Mouse (Mus musculus) stomach, embryonic 14.5 days (tissue): ENCODE results near the gene Afmid. TPM values are rescaled to one million over a fixed set of nuclear protein-coding genes. Genes with fewer than 3 reads are reported as not detected.

Experiments used
- ATAC-seq: fragments of 200-750 bp; cut with Nextera tagmentation; 2 replicates; pipeline ENCODE4 v1.8.0; 2017; ENCODE audit warnings: low read depth, moderate TSS enrichment; ENCODE audit not compliant: insufficient number of reproducible peaks, insufficient read depth, low FRiP score
- H3K27ac ChIP-seq: fragments of 300-500 bp; sonication (generic); 2 replicates; pipeline ENCODE4 v1.5.1; 2014; ENCODE audit warnings: mild to moderate bottlenecking, low read length, moderate library complexity, mixed read lengths
- H3K27me3 ChIP-seq: fragments of 300-500 bp; sonication (generic); 2 replicates; pipeline ENCODE4 v1.6.1; 2014; ENCODE audit warnings: low read length, control low read depth, mixed read lengths; ENCODE audit not compliant: control insufficient read depth, insufficient read depth
- H3K36me3 ChIP-seq: fragments of 300-500 bp; sonication (generic); 2 replicates; pipeline ENCODE4 v1.6.1; 2014; ENCODE audit warnings: mild to moderate bottlenecking, control low read depth, low read length, moderate library complexity, mixed read lengths; ENCODE audit not compliant: control insufficient read depth, insufficient read depth
- H3K4me1 ChIP-seq: fragments of 300-500 bp; sonication (generic); 2 replicates; pipeline ENCODE4 v1.6.1; 2014; ENCODE audit warnings: low read length, control low read depth, mixed read lengths; ENCODE audit not compliant: control insufficient read depth, insufficient read depth
- H3K4me2 ChIP-seq: fragments of 300-500 bp; sonication (generic); replicated peaks from 2 replicates; pipeline ENCODE4 v1.6.1; 2014; ENCODE audit warnings: low read depth, low read length, control low read depth
- H3K4me3 ChIP-seq: fragments of 300-500 bp; sonication (generic); 2 replicates; pipeline ENCODE4 v1.5.1; 2014; ENCODE audit warnings: low read depth, low read length, control low read depth
- H3K9ac ChIP-seq: fragments of 300-500 bp; sonication (generic); replicated peaks from 2 replicates; pipeline ENCODE4 v1.6.1; 2014; ENCODE audit warnings: low read depth, mild to moderate bottlenecking, control low read depth, low read length, moderate library complexity, mixed read lengths
- H3K9me3 ChIP-seq: fragments of 300-500 bp; sonication (generic); 2 replicates; pipeline ENCODE4 v1.6.1; 2016; ENCODE audit warnings: low read depth, low read length, control low read depth; ENCODE audit not compliant: control insufficient read depth
- WGBS: fragments of 180-500 bp; shearing (Covaris S2); extraction: QIAGEN DNeasy Blood & Tissue Kit; methylation state at CpG from one replicate; pipeline ENCODE4 v1.1.7; 2014; 5-methylcytosine and 5-hydroxymethylcytosine counted together
- polyA plus RNA-seq: library from polyadenylated mRNA; unstranded; fragments of >200 nt; fragmentation: Nextera tagmentation; extraction: Ambion mirVana; gene quantifications from 2 replicates; pipeline ENCODE4 v1.2.1, GENCODE M21; 2014

Afmid gene
- polyA plus RNA-seq, 1 experiment from 2014 or later = 6.4 TPM

DNA sequence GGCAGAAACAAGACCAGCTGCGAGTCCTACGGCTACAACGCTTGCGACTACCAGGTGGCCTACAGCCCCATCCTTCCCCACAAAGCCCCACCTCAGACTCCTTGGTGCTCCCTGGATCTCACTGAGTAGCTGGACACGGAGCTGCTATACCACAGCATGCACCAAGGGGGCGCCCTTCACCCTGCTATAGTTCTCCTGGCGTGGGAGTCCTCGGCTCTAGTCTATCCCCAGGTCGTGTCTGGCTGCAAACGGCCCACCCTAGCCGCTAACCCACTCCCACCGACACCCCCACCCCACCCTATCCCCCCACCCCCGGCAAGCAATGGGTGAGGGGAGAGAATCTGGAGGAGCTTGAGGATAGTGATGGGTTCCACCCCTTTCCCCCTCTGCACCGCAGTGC is 35.4 kb upstream of the Afmid start:
- peak overlapping the region; percentile 21; the same call in 1 of the 2 replicates for H3K27ac ChIP-seq
- no peaks in the 10 kb centered on the region for H3K27me3 ChIP-seq
- 4% methylated on average over 14 of the region's 14 CpGs for WGBS
- ATAC-seq = peak; percentile 35; the same call in 1 of the 2 replicates
- H3K9me3 ChIP-seq = no peaks in the 10 kb centered on the region
- H3K9ac ChIP-seq = no peak overlapping the region
- H3K4me3 ChIP-seq = no peak overlapping the region
- no peaks in the 10 kb centered on the region for H3K36me3 ChIP-seq
- peaks cover 8% of the 10 kb centered on the region for H3K4me1 ChIP-seq
- H3K4me2 ChIP-seq = peak overlapping the region; percentile 41

DNA sequence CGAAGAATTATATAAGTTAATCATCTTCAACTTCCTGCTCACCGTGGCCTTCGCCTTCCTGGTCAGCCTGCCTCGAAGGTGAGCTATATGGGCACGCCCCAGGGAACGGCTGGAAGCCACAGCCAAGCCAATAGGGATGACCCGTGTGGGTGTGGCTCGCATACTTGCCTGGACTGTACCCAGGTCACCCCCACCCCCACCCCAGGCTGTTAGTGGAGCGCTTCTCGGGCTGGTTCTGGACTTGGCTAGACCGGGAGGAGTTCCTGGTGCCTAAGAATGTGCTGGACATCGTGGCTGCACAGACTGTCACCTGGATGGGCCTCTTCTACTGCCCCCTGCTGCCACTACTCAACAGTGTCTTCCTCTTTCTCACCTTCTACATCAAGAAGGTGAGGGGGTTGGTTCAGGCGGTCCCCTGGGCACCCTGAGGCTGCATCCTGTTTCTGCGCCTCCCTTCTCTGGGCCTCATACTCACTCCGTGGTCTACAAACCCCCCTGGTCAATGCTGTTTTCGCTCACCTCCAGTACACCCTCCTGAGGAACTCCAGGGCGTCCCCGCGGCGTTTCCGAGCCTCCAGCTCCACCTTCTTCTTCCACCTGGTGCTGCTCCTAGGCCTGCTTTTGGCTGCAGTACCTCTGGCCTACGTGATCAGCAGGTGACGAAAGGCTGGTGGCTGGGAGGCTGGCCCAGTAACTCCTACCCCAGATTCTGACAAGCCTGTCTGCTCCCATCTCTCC is 34.9 kb upstream of the Afmid start:
- H3K9ac ChIP-seq = no peak overlapping the region
- H3K4me1 ChIP-seq = peaks cover 8% of the 10 kb centered on the region
- H3K27ac ChIP-seq = peak overlapping the region; percentile 39
- no peak overlapping the region for H3K4me3 ChIP-seq
- H3K9me3 ChIP-seq = no peaks in the 10 kb centered on the region
- 37% methylated on average over 23 of the region's 23 CpGs for WGBS
- no peaks in the 10 kb centered on the region for H3K36me3 ChIP-seq
- peak; percentile 83; the same call in 1 of the 2 replicates for ATAC-seq
- H3K27me3 ChIP-seq = no peaks in the 10 kb centered on the region
- H3K4me2 ChIP-seq = peak overlapping the region; percentile 41

DNA sequence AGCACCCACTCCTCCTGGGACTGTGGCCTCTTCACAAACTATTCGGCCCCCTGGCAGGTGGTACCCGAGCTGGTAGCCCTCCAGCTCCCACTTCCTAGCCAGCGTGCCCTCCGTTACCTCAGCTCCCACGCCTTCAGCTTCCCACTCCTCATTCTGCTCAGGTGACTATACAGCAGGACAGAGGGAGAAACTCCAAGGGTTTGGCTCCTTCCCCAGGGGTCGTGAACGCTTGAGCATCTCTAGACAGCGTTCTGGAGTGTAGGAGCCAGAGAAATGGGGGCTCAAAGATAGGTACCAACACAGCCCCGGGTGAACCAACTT is 34.3 kb upstream of the Afmid start:
- Histone ChIP-seq H3K27ac (no peak overlapping the region), H3K4me2 (no peak overlapping the region)
- WGBS = 85% methylated on average over 9 of the region's 9 CpGs

DNA sequence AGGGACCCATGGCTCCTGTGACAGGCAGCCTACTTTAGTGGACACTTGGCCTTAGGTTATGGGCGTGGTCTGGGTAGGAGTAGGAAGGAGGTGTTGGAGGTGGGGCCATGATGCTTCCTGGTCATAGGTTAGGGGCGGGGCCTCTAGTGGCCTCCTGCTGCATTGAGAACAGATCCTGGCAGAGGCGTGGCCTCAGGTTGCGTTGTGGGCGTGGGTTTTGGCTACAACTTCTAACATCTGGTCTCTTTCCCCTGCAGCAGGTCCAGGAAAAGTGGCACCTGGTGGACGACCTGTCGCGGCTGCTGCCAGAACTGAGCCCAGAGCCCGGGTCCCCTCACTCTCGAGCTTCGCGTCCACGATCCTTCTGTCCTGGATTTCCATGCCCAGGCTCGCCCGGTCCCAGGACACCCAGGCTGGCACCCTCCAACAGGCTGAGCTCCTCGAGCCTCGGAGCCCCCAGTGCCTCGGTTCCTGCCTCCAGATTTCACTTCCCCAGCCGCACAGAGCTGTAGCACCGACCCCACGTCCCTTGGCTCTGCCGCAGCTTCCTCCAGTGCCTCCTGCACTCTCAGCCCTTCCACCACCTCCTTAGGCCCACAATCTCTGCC is 33.3 kb upstream of the Afmid start:
- H3K27ac ChIP-seq = peak overlapping the region; percentile 12; the same call in 1 of the 2 replicates
- no peaks in the 10 kb centered on the region for H3K36me3 ChIP-seq
- no peaks in the 10 kb centered on the region for H3K9me3 ChIP-seq
- ATAC-seq = peak; percentile 69
- H3K27me3 ChIP-seq = no peaks in the 10 kb centered on the region
- H3K4me1 ChIP-seq = peaks cover 8% of the 10 kb centered on the region
- H3K9ac ChIP-seq = no peak overlapping the region; the same call in 1 of the 2 replicates
- no peak overlapping the region for H3K4me3 ChIP-seq
- H3K4me2 ChIP-seq = peak overlapping the region; percentile 37
- 4% methylated on average over 22 of the region's 22 CpGs for WGBS

More for the DNA sequence above, 34.3 kb upstream of the Afmid start:
- Histone ChIP-seq H3K9me3 (no peaks in the 10 kb centered on the region), H3K4me3 (no peak overlapping the region), H3K4me1 (peaks cover 8% of the 10 kb centered on the region), H3K9ac (no peak overlapping the region), H3K27me3 (no peaks in the 10 kb centered on the region), H3K36me3 (no peaks in the 10 kb centered on the region)
- no peak for ATAC-seq

DNA sequence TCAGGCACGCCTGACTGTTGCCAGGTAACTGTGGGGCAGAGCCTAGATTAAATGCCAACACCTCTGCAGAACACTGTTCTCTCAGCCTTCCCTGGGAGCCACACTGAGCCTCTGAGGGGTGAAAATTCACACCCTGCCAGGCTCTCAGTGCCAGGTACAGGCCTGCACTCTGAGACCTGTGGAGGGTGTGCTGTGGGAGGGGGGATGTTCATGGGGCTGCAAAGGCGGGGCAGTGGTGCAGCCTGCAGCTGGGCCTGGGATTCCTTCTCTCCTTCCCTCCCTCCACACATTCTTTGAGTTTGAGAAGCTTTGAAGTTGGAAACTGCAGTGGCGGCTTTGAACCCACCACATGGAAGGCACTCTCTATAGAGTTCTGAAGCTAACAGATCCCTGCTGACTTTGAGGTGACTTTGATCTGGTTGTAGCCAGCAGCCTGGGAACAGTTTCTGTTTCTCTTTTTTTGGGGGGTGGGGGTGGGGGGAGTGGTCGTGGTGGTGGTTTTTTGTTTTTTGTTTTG is 31.6 kb upstream of the Afmid start:
- Histone ChIP-seq H3K36me3 (no peaks in the 10 kb centered on the region), H3K4me1 (peaks cover 15% of the 10 kb centered on the region), H3K4me2 (no peak overlapping the region), H3K4me3 (no peak overlapping the region), H3K9me3 (no peaks in the 10 kb centered on the region), H3K27me3 (no peaks in the 10 kb centered on the region), H3K9ac (no peak overlapping the region), H3K27ac (no peak overlapping the region)
- ATAC-seq = no peak
- 64% methylated on average over 4 of the region's 4 CpGs for WGBS

DNA sequence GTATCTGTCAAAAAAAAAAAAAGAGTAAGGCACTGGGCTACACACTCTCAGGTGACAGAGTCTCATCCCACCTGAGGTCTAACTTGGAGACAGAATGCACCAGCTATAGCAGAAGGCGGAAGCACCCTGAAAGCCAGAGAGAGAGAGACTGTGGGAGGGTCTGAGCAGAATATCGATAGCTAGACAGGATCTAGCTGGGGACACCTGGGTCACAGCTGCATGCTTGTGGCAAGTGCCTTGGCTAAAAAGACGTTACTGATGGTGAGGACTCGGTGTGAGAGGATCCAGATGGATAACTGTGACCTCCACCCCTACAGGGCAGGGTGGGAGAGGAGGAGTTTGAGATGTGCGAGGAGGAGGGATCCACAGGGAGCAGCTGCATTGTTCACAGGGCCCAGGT is 28.8 kb upstream of the Afmid start:
- Histone ChIP-seq H3K27ac (no peak overlapping the region), H3K9me3 (no peaks in the 10 kb centered on the region), H3K4me2 (no peak overlapping the region), H3K4me3 (no peak overlapping the region), H3K4me1 (peaks cover 8% of the 10 kb centered on the region; the same call in 1 of the 2 replicates), H3K9ac (no peak overlapping the region), H3K36me3 (no peaks in the 10 kb centered on the region), H3K27me3 (no peaks in the 10 kb centered on the region)
- 34% methylated on average over 5 of the region's 5 CpGs for WGBS
- no peak for ATAC-seq

DNA sequence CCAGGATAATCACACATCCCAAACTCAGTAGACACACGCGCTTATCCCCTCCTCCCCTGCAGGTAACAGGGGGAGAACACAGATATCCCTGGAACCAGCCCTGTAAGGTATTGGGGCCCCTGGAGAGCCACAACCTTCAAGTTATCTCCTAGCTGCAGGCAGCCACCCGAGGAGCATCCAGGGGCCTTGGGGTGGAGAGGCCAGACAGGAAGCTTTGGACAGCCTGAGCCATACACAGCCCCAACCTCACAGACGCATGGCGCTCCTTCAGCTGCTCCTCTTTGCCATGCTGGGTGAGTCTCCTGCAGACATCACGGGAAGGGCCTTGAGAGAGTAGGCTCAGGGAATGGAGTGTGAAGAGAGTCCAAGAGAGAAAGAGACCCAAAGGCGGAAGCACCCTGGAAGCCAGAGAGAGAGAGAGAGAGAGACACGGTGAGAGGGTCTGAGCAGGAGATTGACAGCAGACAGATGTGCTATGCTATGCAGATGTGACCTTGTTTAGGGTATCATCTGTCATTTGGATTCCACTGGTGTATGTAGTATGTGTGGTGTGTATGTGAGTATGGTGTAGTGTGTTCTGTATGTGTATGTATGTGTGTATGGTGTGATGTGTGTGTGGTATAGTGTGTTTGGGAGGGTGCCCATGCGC is 28.1 kb upstream of the Afmid start, which contains the start of gene 6030468B19Rik:
6030468B19Rik (plus strand) TSS at position 150 of the 649 bp plus-strand sequence.
- Histone ChIP-seq H3K9ac (no peak within 1 kb of the TSS), H3K27me3 (no peaks in the 10 kb centered on the region), H3K36me3 (no peaks in the 10 kb centered on the region), H3K4me1 (peaks cover 8% of the 10 kb centered on the region; the same call in 1 of the 2 replicates), H3K27ac (no peak within 1 kb of the TSS), H3K4me3 (no peak within 1 kb of the TSS), H3K9me3 (no peaks in the 10 kb centered on the region), H3K4me2 (no peak within 1 kb of the TSS)
- peak; percentile 65; the same call in 1 of the 2 replicates for ATAC-seq
- WGBS = 53% methylated on average over 9 of the region's 9 CpGs

DNA sequence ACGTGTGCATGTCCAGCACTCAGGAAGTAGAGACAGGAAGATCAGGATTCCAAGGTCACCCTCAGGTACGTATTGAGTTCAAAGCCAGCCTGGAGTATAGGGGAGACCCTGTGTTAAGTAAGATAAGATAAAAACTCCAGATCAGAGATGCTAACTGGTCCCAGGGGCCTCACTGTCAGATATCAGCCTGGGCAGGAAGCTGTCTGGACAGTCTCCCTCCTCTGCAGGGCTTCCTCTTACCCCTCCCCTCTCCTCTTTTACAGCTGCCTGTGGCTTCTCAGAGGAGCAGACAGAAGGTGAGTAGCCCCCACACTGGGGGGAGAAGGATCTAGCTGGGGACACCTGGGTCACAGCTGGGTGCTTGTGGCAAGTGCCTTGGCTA is 27.6 kb upstream of the Afmid start:
- H3K27ac ChIP-seq = no peak overlapping the region
- no peak overlapping the region for H3K4me3 ChIP-seq
- H3K4me2 ChIP-seq = no peak overlapping the region
- H3K27me3 ChIP-seq = no peaks in the 10 kb centered on the region
- H3K36me3 ChIP-seq = no peaks in the 10 kb centered on the region
- WGBS = 35% methylated on average over 2 of the region's 2 CpGs
- H3K4me1 ChIP-seq = peaks cover 8% of the 10 kb centered on the region; the same call in 1 of the 2 replicates
- no peaks in the 10 kb centered on the region for H3K9me3 ChIP-seq
- H3K9ac ChIP-seq = no peak overlapping the region
- ATAC-seq = no peak
